Mouse (Mus musculus) lung, postnatal 0 days (tissue): Measurements from ENCODE around the gene Net1. TPM values are rescaled to one million over a fixed set of nuclear protein-coding genes. Genes with fewer than 3 reads are reported as not detected.

Experiments
- ATAC-seq: fragments of 200-750 bp; cut with Nextera tagmentation; 2 replicates; pipeline ENCODE4 v1.8.0; 2017; ENCODE audit warnings: moderate library complexity
- DNase-seq: peaks from one replicate; pipeline ENCODE4 v3.0.0-alpha.2; 2016; ENCODE audit warnings: low spot score
- H3K27ac ChIP-seq: fragments of 300-500 bp; sonication (generic); 2 replicates; pipeline ENCODE4 v1.5.1; 2014; ENCODE audit warnings: antibody characterized with exemption, mild to moderate bottlenecking, low read length, mixed read lengths
- H3K27me3 ChIP-seq: fragments of 300-500 bp; sonication (generic); replicated peaks from 2 replicates; pipeline ENCODE4 v1.6.1; 2014; ENCODE audit warnings: low read length, mixed read lengths; ENCODE audit not compliant: insufficient read depth
- H3K36me3 ChIP-seq: fragments of 300-500 bp; sonication (generic); 2 replicates; pipeline ENCODE4 v1.6.1; 2014; ENCODE audit warnings: low read length, mixed read lengths; ENCODE audit not compliant: insufficient read depth
- H3K4me1 ChIP-seq: fragments of 300-500 bp; sonication (generic); 2 replicates; pipeline ENCODE4 v1.6.1; 2014; ENCODE audit warnings: antibody characterized with exemption, low read depth, low read length, mixed read lengths; ENCODE audit not compliant: insufficient read depth
- H3K4me2 ChIP-seq: fragments of 300-500 bp; sonication (generic); replicated peaks from 2 replicates; pipeline ENCODE4 v1.6.1; 2014; ENCODE audit warnings: low read depth, mild to moderate bottlenecking, low read length, moderate library complexity, mixed read lengths
- H3K4me3 ChIP-seq: fragments of 300-500 bp; sonication (generic); 2 replicates; pipeline ENCODE4 v1.5.1; 2014; ENCODE audit warnings: low read depth, low read length
- H3K9ac ChIP-seq: fragments of 300-500 bp; sonication (generic); replicated peaks from 2 replicates; pipeline ENCODE4 v1.6.1; 2014; ENCODE audit warnings: low read depth, mild to moderate bottlenecking
- H3K9me3 ChIP-seq: fragments of 300-500 bp; sonication (generic); 2 replicates; pipeline ENCODE4 v1.6.1; 2016; ENCODE audit warnings: low read length, mixed read lengths
- CTCF ChIP-seq: IDR thresholded peaks from 2 replicates; pipeline ENCODE4 v1.5.1; 2016; ENCODE audit warnings: antibody characterized with exemption, mild to moderate bottlenecking
- EP300 ChIP-seq: IDR thresholded peaks from 2 replicates; pipeline ENCODE4 v1.6.1; 2016; ENCODE audit warnings: antibody characterized with exemption, mild to moderate bottlenecking, control low read depth
- WGBS: fragments of 180-500 bp; shearing (Covaris S2); extraction: QIAGEN DNeasy Blood & Tissue Kit; methylation state at CpG from one replicate; pipeline ENCODE4 v1.1.7; 2014; 5-methylcytosine and 5-hydroxymethylcytosine counted together
- polyA plus RNA-seq: library from polyadenylated mRNA; unstranded; fragments of >200 nt; fragmentation: Nextera tagmentation; extraction: Ambion mirVana; gene quantifications from 2 replicates; pipeline ENCODE4 v1.2.1, GENCODE M21; 2015

The Net1 gene
- polyA plus RNA-seq = 83.7 and 91.5 TPM in 2 replicates

DNA sequence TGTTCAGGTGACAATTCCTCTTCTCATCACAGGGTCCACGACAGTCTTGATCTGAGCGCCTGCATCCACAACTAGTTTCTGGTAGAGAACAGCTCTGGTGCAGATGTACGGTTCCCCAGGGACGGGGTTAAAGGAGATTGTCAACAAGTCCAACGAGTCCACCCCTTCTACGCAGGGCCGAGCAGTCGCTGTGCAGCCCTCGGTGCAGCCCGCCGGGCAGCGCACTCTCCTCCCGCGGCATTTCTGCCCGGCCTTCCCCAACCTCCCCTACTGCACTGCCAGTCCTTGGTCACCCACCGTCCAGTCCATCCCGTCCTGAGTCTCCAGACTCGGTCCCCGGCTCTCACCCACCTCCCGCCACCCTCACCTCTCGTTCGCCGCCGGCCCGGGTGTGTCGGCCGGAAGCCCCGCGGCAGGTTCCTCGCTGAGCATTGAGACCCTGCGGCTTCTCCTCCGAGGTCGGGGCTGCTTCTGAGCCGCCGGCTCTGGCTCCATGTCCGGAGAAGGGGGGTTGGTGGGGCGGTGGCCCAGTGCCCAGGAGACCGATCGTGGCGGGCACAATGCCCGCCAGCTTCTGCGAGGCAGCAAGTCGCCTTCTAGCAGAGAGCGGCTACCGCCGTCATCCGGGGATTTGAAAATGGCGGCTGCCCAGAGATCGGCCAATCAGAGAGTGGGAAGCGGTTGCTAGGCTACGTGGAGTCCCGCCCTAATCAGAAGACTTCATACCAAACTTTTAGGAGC, at the start of gene Net1, which contains the start of gene Tubal3:
Gene Net1 (minus strand): TSS at position 650 of the 741 bp plus-strand sequence.
Gene Tubal3 (plus strand): TSS at position 704 of the 741 bp plus-strand sequence.
- DNase-seq (peak; percentile 96), ATAC-seq (peak; percentile 98)
- Histone ChIP-seq H3K27ac (peak within 1 kb of the TSS; percentile 4; the same call in 1 of the 2 replicates), H3K27me3 (no peaks in the 10 kb centered on the region), H3K9me3 (no peaks in the 10 kb centered on the region), H3K9ac (peak within 1 kb of the TSS; percentile 68), H3K4me3 (peak within 1 kb of the TSS; percentile 91), H3K4me2 (peak within 1 kb of the TSS; percentile 87), H3K36me3 (no peaks in the 10 kb centered on the region), H3K4me1 (peaks cover 2% of the 10 kb centered on the region; the same call in 1 of the 2 replicates)
- TF ChIP-seq CTCF = no peak
- no peak for TF ChIP-seq EP300
- under 1% methylated on average over 51 of the region's 52 CpGs for WGBS

- H3K9ac ChIP-seq = no peak overlapping the region
- no peak for TF ChIP-seq EP300
- TF ChIP-seq CTCF = 0 out of 2 replicates have a peak, but pooled peaks have one; percentile 16
- H3K36me3 ChIP-seq = no peaks in the 10 kb centered on the region
- H3K4me2 ChIP-seq = no peak overlapping the region
- H3K4me3 ChIP-seq = no peak overlapping the region
- 79% methylated on average over 6 of the region's 6 CpGs for WGBS
- H3K4me1 ChIP-seq = no peaks in the 10 kb centered on the region
- H3K27me3 ChIP-seq = no peaks in the 10 kb centered on the region
- H3K27ac ChIP-seq = no peak overlapping the region
- ATAC-seq = no peak
- no peak for DNase-seq
- no peaks in the 10 kb centered on the region for H3K9me3 ChIP-seq
Observed at GRCm38 (mm10) chr13:3951198-3951914, 33.3 kb upstream of the Net1 start.

- no peak for DNase-seq
- Histone ChIP-seq H3K4me2 (no peak overlapping the region), H3K9me3 (no peaks in the 10 kb centered on the region), H3K9ac (no peak overlapping the region), H3K27me3 (no peaks in the 10 kb centered on the region), H3K4me1 (no peaks in the 10 kb centered on the region), H3K27ac (no peak overlapping the region), H3K4me3 (no peak overlapping the region), H3K36me3 (no peaks in the 10 kb centered on the region)
- ATAC-seq = no peak
- 89% methylated on average over 4 of the region's 4 CpGs for WGBS
- TF ChIP-seq CTCF = no peak
- no peak for TF ChIP-seq EP300
Observed at GRCm38 (mm10) chr13:3949477-3949876, 31.5 kb upstream of the Net1 start.

- no peak overlapping the region for H3K27ac ChIP-seq
- H3K4me2 ChIP-seq = no peak overlapping the region
- DNase-seq = no peak
- WGBS = 86% methylated on average over 4 of the region's 4 CpGs
- no peaks in the 10 kb centered on the region for H3K9me3 ChIP-seq
- H3K27me3 ChIP-seq = no peaks in the 10 kb centered on the region
- H3K4me3 ChIP-seq = no peak overlapping the region
- no peaks in the 10 kb centered on the region for H3K4me1 ChIP-seq
- no peak for TF ChIP-seq CTCF
- no peak for TF ChIP-seq EP300
- no peak overlapping the region for H3K9ac ChIP-seq
- H3K36me3 ChIP-seq = no peaks in the 10 kb centered on the region
- ATAC-seq = no peak
Observed at GRCm38 (mm10) chr13:3947267-3947666, 29.2 kb upstream of the Net1 start.

DNA sequence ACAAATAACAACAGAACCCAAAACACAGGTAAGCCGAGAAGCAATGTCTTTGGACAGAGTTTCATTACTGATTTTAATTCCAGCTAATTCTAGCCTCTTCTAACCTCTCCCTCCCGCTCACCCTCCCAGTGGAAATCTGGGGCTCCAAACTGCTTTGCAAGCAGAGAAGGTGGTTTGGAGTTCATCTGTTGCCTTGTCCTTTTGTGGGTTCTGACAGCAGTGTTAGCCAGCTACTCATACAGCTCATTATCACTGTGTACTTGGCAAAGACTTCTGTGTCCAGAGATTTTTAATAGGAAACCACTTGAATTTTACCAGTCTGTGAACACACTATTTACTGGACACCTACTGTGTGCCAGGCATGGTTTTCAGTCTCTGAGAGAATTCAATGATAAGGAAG, 27.2 kb upstream of the Net1 start, which contains the start of gene Ucn3:
Gene Ucn3 (minus strand): TSS at position 101 of the 400 bp plus-strand sequence.
- Histone ChIP-seq H3K9me3 (no peaks in the 10 kb centered on the region), H3K4me1 (no peaks in the 10 kb centered on the region), H3K27me3 (no peaks in the 10 kb centered on the region), H3K27ac (no peak within 1 kb of the TSS), H3K4me2 (no peak within 1 kb of the TSS), H3K9ac (no peak within 1 kb of the TSS), H3K4me3 (no peak within 1 kb of the TSS), H3K36me3 (no peaks in the 10 kb centered on the region)
- DNase-seq (no peak), ATAC-seq (no peak)
- TF ChIP-seq EP300 (no peak), CTCF (no peak)
- 67% methylated on average over 2 of the region's 2 CpGs for WGBS

- no peaks in the 10 kb centered on the region for H3K4me1 ChIP-seq
- H3K4me2 ChIP-seq = no peak overlapping the region
- no peak overlapping the region for H3K4me3 ChIP-seq
- no peaks in the 10 kb centered on the region for H3K9me3 ChIP-seq
- no peak for DNase-seq
- H3K27ac ChIP-seq = no peak overlapping the region
- H3K9ac ChIP-seq = no peak overlapping the region
- 51% methylated on average over 7 of the region's 7 CpGs for WGBS
- no peak for ATAC-seq
- H3K27me3 ChIP-seq = no peaks in the 10 kb centered on the region
- H3K36me3 ChIP-seq = no peaks in the 10 kb centered on the region
- TF ChIP-seq EP300 (no peak), CTCF (no peak)
Observed at GRCm38 (mm10) chr13:3944699-3945098, 26.7 kb upstream of the Net1 start.
